Mouse (Mus musculus) embryonic facial prominence, embryonic 10.5 days (tissue): Measurements from ENCODE around the gene Nt5dc3. TPM values are rescaled to one million over a fixed set of nuclear protein-coding genes. Genes with fewer than 3 reads are reported as not detected.

Experiments
- DNase-seq: peaks from one replicate; pipeline ENCODE4 v3.0.0-alpha.2; 2017; ENCODE audit warnings: low spot score
- H3K27ac ChIP-seq: fragments of 300-500 bp; sonication (generic); replicated peaks from 2 replicates; pipeline ENCODE4 v1.5.1; 2016; ENCODE audit warnings: mild to moderate bottlenecking
- H3K27me3 ChIP-seq: fragments of 300-500 bp; sonication (generic); replicated peaks from 2 replicates; pipeline ENCODE4 v1.6.1; 2016; ENCODE audit warnings: low read depth, mild to moderate bottlenecking; ENCODE audit not compliant: poor library complexity, severe bottlenecking
- H3K36me3 ChIP-seq: fragments of 300-500 bp; sonication (generic); replicated peaks from 2 replicates; pipeline ENCODE4 v1.6.1; 2016; ENCODE audit warnings: mild to moderate bottlenecking, moderate library complexity
- H3K4me1 ChIP-seq: fragments of 300-500 bp; sonication (generic); 2 replicates; pipeline ENCODE4 v1.6.1; 2016
- H3K4me3 ChIP-seq: fragments of 300-500 bp; sonication (generic); 2 replicates; pipeline ENCODE4 v1.5.1; 2016; ENCODE audit warnings: mild to moderate bottlenecking, moderate library complexity
- H3K9me3 ChIP-seq: fragments of 300-500 bp; sonication (generic); 2 replicates; pipeline ENCODE4 v1.6.1; 2016; ENCODE audit warnings: mild to moderate bottlenecking
- WGBS: fragments of 180-500 bp; shearing (Covaris S2); methylation state at CpG from one replicate; pipeline ENCODE4 v1.1.7; 2016; 5-methylcytosine and 5-hydroxymethylcytosine counted together
- polyA plus RNA-seq: library from polyadenylated mRNA; unstranded; fragments of >200 nt; fragmentation: Nextera tagmentation; extraction: Ambion mirVana; gene quantifications from 2 replicates; pipeline ENCODE4 v1.2.1, GENCODE M21; 2016

Nt5dc3 gene
- 0.75 and 0.85 TPM in 2 replicates for polyA plus RNA-seq

- Histone ChIP-seq H3K9me3 (no peaks in the 10 kb centered on the region), H3K27me3 (peaks cover 23% of the 10 kb centered on the region), H3K4me3 (peak within 1 kb of the TSS; percentile 81), H3K27ac (peak within 1 kb of the TSS; percentile 89), H3K36me3 (no peaks in the 10 kb centered on the region), H3K4me1 (peaks cover 51% of the 10 kb centered on the region)
- WGBS: under 1% methylated on average over 44 of the region's 44 CpGs
- DNase-seq: peak; percentile 98
These were observed at the start of gene Nt5dc3 for GRCm38 (mm10) chr10:86778398-86779116. Gene Nt5dc3 (plus strand): TSS chr10:86779005.

GRCm38 (mm10) chr10:86730823-86731499 is 47.8 kb upstream of the Nt5dc3 start:
- peak overlapping the region; percentile 62 for H3K4me3 ChIP-seq
- H3K27ac ChIP-seq: peak overlapping the region; percentile 79
- no peaks in the 10 kb centered on the region for H3K9me3 ChIP-seq
- H3K36me3 ChIP-seq: no peaks in the 10 kb centered on the region
- 0 out of 2 replicates have a peak, but pooled peaks cover 3% of the 10 kb centered on the region for H3K27me3 ChIP-seq
- peaks cover 14% of the 10 kb centered on the region for H3K4me1 ChIP-seq
- DNase-seq: peak; percentile 89
- 14% methylated on average over 22 of the region's 22 CpGs for WGBS

- peak overlapping the region; percentile 62; the same call in 1 of the 2 replicates for H3K4me3 ChIP-seq
These were observed 47.3 kb upstream of the Nt5dc3 start for GRCm38 (mm10) chr10:86731500-86731863.

DNA sequence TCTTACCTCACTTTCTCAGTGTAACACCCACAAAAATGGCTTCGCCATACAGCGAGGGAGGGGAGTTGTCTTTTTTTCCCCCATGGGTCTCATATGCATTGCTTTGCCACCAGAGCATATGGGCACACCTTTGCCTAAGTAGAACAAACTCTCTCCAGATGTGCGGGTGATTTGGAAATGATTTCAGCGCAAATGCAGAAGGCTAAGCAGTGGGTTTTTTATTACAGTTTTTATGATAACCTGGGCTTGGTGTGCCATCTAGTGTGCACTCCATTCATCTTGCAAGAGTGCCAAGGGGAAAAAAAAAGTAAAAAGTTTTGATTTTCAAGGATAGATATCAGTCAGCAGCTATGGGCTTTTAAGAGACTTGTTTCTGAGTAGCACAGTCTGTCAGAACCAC is 43.8 kb upstream of the Nt5dc3 start:
- Histone ChIP-seq H3K36me3 (no peaks in the 10 kb centered on the region), H3K4me3 (no peak overlapping the region), H3K4me1 (no peaks in the 10 kb centered on the region), H3K27me3 (0 out of 2 replicates have a peak, but pooled peaks cover 1% of the 10 kb centered on the region), H3K27ac (no peak overlapping the region), H3K9me3 (no peaks in the 10 kb centered on the region)
- no peak for DNase-seq
- WGBS: 81% methylated on average over 4 of the region's 4 CpGs

More at GRCm38 (mm10) chr10:86731500-86731863, 47.3 kb upstream of the Nt5dc3 start:
- Histone ChIP-seq H3K9me3 (no peaks in the 10 kb centered on the region), H3K4me1 (peaks cover 14% of the 10 kb centered on the region), H3K27ac (no peak overlapping the region), H3K27me3 (0 out of 2 replicates have a peak, but pooled peaks cover 3% of the 10 kb centered on the region), H3K36me3 (no peaks in the 10 kb centered on the region)
- 68% methylated on average over 2 of the region's 2 CpGs for WGBS
- no peak for DNase-seq

DNA sequence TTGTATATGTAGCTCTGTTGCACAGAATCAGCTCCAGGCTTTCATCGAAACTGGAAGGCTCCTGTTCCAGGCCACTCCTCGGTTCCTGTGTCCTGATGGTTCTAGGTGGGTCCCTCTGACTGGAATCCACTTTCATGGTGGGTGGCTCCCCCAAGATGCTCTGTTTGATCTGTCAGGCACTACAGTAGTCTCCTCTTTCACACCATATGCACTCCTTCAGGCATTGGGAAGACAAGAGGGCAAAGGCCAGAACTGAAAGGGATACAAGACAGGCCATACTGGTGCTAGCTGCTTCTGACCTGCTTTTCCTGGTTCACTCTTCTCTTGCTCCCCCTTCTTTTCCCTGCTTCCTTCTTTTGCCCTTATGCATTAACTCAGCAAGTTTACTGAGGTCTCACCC is 35.9 kb upstream of the Nt5dc3 start:
- DNase-seq: no peak
- Histone ChIP-seq H3K27ac (no peak overlapping the region), H3K27me3 (no peaks in the 10 kb centered on the region), H3K4me1 (no peaks in the 10 kb centered on the region), H3K4me3 (no peak overlapping the region), H3K9me3 (no peaks in the 10 kb centered on the region), H3K36me3 (no peaks in the 10 kb centered on the region)
- WGBS: 84% methylated on average over 2 of the region's 2 CpGs

GRCm38 (mm10) chr10:86744306-86744705 is 34.5 kb upstream of the Nt5dc3 start:
- H3K4me3 ChIP-seq: no peak overlapping the region
- no peak overlapping the region for H3K27ac ChIP-seq
- H3K27me3 ChIP-seq: no peaks in the 10 kb centered on the region
- WGBS: 90% methylated on average over 7 of the region's 7 CpGs
- H3K4me1 ChIP-seq: no peaks in the 10 kb centered on the region
- H3K36me3 ChIP-seq: no peaks in the 10 kb centered on the region
- H3K9me3 ChIP-seq: no peaks in the 10 kb centered on the region
- no peak for DNase-seq

GRCm38 (mm10) chr10:86755816-86756502 is 22.8 kb upstream of the Nt5dc3 start:
- Histone ChIP-seq H3K9me3 (no peaks in the 10 kb centered on the region), H3K36me3 (no peaks in the 10 kb centered on the region), H3K4me1 (no peaks in the 10 kb centered on the region), H3K27ac (no peak overlapping the region), H3K4me3 (no peak overlapping the region), H3K27me3 (no peaks in the 10 kb centered on the region)
- no peak for DNase-seq
- WGBS: 81% methylated on average over 6 of the region's 6 CpGs

- H3K36me3 ChIP-seq: no peaks in the 10 kb centered on the region
- peaks cover 13% of the 10 kb centered on the region for H3K4me1 ChIP-seq
- DNase-seq: no peak
- H3K9me3 ChIP-seq: no peaks in the 10 kb centered on the region
- no peak overlapping the region for H3K4me3 ChIP-seq
- no peaks in the 10 kb centered on the region for H3K27me3 ChIP-seq
- no peak overlapping the region for H3K27ac ChIP-seq
- WGBS: 92% methylated on average over 1 of the region's 1 CpGs
These were observed 21.1 kb upstream of the Nt5dc3 start for GRCm38 (mm10) chr10:86757724-86758123.

GRCm38 (mm10) chr10:86758211-86758610 is 20.6 kb upstream of the Nt5dc3 start:
- Histone ChIP-seq H3K4me3 (no peak overlapping the region), H3K27me3 (no peaks in the 10 kb centered on the region), H3K9me3 (no peaks in the 10 kb centered on the region), H3K4me1 (peaks cover 13% of the 10 kb centered on the region), H3K36me3 (no peaks in the 10 kb centered on the region), H3K27ac (no peak overlapping the region)
- DNase-seq: no peak
- WGBS: 93% methylated on average over 6 of the region's 6 CpGs

GRCm38 (mm10) chr10:86761236-86761635 is 17.6 kb upstream of the Nt5dc3 start:
- DNase-seq: no peak
- WGBS: 61% methylated on average over 1 of the region's 1 CpGs
- no peaks in the 10 kb centered on the region for H3K9me3 ChIP-seq
- no peak overlapping the region for H3K4me3 ChIP-seq
- H3K36me3 ChIP-seq: no peaks in the 10 kb centered on the region
- no peaks in the 10 kb centered on the region for H3K27me3 ChIP-seq
- H3K4me1 ChIP-seq: peaks cover 13% of the 10 kb centered on the region
- peak overlapping the region; percentile 59; the same call in 1 of the 2 replicates for H3K27ac ChIP-seq

GRCm38 (mm10) chr10:86761722-86762383 is 17.0 kb upstream of the Nt5dc3 start:
- Histone ChIP-seq H3K9me3 (no peaks in the 10 kb centered on the region), H3K4me1 (peaks cover 13% of the 10 kb centered on the region), H3K36me3 (no peaks in the 10 kb centered on the region), H3K4me3 (no peak overlapping the region), H3K27ac (peak overlapping the region; percentile 57; the same call in 1 of the 2 replicates), H3K27me3 (no peaks in the 10 kb centered on the region)
- DNase-seq: peak; percentile 22
- whole genome bisulfite sequencing: 43% methylated on average over 7 of the region's 7 CpGs

DNA sequence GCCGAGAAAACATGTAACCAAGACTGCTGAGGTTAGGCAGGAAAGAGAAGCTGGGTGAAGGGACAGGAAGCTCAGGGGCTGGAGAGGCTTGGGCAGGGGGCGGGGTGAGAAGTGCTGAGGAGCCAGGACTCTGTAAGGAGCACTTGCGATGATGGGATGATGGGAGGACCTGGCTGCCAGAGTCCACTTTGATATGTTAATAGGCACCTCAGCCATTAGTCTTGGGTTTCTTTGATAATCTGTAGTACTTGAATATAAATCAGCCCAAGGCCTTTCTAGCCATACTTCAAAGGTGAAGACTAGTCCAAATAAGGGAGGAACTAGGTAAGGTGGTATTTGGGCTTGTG is 16.4 kb upstream of the Nt5dc3 start:
- Histone ChIP-seq H3K9me3 (no peaks in the 10 kb centered on the region), H3K27ac (peak overlapping the region; percentile 57; the same call in 1 of the 2 replicates), H3K4me1 (peaks cover 13% of the 10 kb centered on the region), H3K4me3 (no peak overlapping the region), H3K36me3 (no peaks in the 10 kb centered on the region), H3K27me3 (no peaks in the 10 kb centered on the region)
- no peak for DNase-seq
- WGBS: 67% methylated on average over 3 of the region's 3 CpGs
